Mouse (Mus musculus) retina, adult 2 months (tissue): ENCODE data around the gene Dmrtb1.

Source experiments
- DNase-seq: peaks from one replicate; pipeline ENCODE4 v3.0.0-alpha.2; 2012; ENCODE audit warnings: low read depth, low spot score

The Dmrtb1 gene

GRCm38 (mm10) chr4:107684130-107684529, at the start of gene Dmrtb1:
Gene Dmrtb1, minus strand, starts transcription at chr4:107684230.
- DNase-seq: no peak

- DNase-seq: no peak
Observed at GRCm38 (mm10) chr4:107733603-107734002, 49.6 kb upstream of the Dmrtb1 start.

- DNase-seq: no peak
Observed at GRCm38 (mm10) chr4:107732624-107733023, 48.6 kb upstream of the Dmrtb1 start.

- no peak for DNase-seq
Observed at GRCm38 (mm10) chr4:107732182-107732581, 48.2 kb upstream of the Dmrtb1 start.

- DNase-seq: no peak
Observed at GRCm38 (mm10) chr4:107731088-107731465, 47.0 kb upstream of the Dmrtb1 start.

- no peak for DNase-seq
Observed at GRCm38 (mm10) chr4:107730391-107731087, 46.5 kb upstream of the Dmrtb1 start.

GRCm38 (mm10) chr4:107725432-107725831, 41.4 kb upstream of the Dmrtb1 start:
- no peak for DNase-seq

GRCm38 (mm10) chr4:107720043-107720830, 36.2 kb upstream of the Dmrtb1 start:
- DNase-seq: no peak

GRCm38 (mm10) chr4:107719161-107719560, 35.1 kb upstream of the Dmrtb1 start:
- DNase-seq: no peak

- no peak for DNase-seq
Observed at GRCm38 (mm10) chr4:107718720-107719119, 34.7 kb upstream of the Dmrtb1 start.

GRCm38 (mm10) chr4:107717718-107718313, 33.8 kb upstream of the Dmrtb1 start:
- no peak for DNase-seq

- no peak for DNase-seq
Observed at GRCm38 (mm10) chr4:107716754-107717299, 32.8 kb upstream of the Dmrtb1 start.

- DNase-seq: no peak
Observed at GRCm38 (mm10) chr4:107706884-107707283, 22.9 kb upstream of the Dmrtb1 start.

- no peak for DNase-seq
Observed at GRCm38 (mm10) chr4:107704185-107704584, 20.2 kb upstream of the Dmrtb1 start.

- no peak for DNase-seq
Observed at GRCm38 (mm10) chr4:107701679-107702078, 17.6 kb upstream of the Dmrtb1 start.

- DNase-seq: no peak
Observed at GRCm38 (mm10) chr4:107701116-107701515, 17.1 kb upstream of the Dmrtb1 start.

GRCm38 (mm10) chr4:107699271-107699670, 15.2 kb upstream of the Dmrtb1 start:
- no peak for DNase-seq

GRCm38 (mm10) chr4:107693816-107694215, 9.8 kb upstream of the Dmrtb1 start:
- DNase-seq: no peak

GRCm38 (mm10) chr4:107688213-107688612, 4.2 kb upstream of the Dmrtb1 start:
- no peak for DNase-seq

GRCm38 (mm10) chr4:107687127-107687526, 3.1 kb upstream of the Dmrtb1 start:
- DNase-seq: no peak

- DNase-seq: no peak
Observed at GRCm38 (mm10) chr4:107683006-107683756, 849 bp downstream of the Dmrtb1 start.
